Mouse (Mus musculus) gastrocnemius, postnatal 4 days (tissue): ENCODE measurements around the gene Ms4a10. TPM values are rescaled to one million over a fixed set of nuclear protein-coding genes. Genes with fewer than 3 reads are reported as not detected.

Source experiments
- DNase-seq, 2 experiments: peaks; one replicate each; pipeline ENCODE4 v3.0.0; 2021 to 2022; ENCODE audit warnings: low spot score in 2 of 2, mixed read lengths in 2 of 2
- total RNA-seq, 2 experiments: library from RNA; stranded (reverse); gene quantifications; 2 replicates each; pipeline ENCODE4 v1.2.3; 2021

Ms4a10 gene
- total RNA-seq, 2 experiments from 2014 or later, result 0.54 TPM; not detected in 1

DNA sequence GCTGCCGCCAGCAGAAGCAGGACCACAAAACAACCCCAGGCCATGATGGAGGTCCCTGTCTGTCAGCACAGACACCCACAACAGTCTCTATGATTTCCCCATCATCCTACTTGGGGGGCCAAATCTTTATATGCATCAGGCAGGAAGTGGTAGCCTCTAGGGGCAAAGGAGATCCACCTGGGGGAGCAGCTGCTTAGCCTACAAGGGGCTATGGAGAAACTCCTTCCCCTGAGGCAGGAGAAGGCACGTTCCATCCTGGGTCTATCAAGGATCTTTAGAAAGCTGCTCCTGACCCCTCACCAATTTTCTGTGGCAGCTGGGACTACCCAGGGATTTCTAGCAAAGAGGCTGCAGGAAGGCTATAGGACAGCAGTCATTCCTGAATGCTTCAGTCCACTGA, 53.9 kb downstream of the Ms4a10 start, which contains the start of gene Zp1:
Zp1 (minus strand) TSS at position 101 of the 400 bp plus-strand sequence.
- DNase-seq, result no peak

- no peak for DNase-seq
Observed at GRCm38 (mm10) chr19:10918321-10918991, 56.0 kb downstream of the Ms4a10 start.

DNA sequence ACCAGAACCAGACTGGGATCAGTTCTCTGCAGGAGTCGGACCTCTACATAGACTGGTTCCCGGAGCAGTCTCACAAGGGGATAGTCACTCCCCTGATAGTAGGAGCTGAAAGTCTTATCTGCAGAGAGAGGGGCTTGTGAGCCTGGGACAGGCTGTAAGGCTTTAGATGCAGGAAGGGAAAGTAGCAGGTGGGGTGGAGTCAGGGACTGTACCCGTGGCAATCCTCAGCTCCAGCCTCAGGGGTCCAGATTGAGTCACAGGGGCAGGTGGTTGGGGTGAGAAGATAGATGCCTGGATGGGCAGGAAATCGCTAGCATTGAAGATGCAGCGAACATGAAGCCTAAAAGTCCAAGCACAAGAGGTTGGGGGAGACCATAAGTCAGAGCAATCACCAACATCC, 58.0 kb downstream of the Ms4a10 start:
- DNase-seq, result no peak

- DNase-seq, result no peak
Observed at GRCm38 (mm10) chr19:10914870-10915269, 59.6 kb downstream of the Ms4a10 start.

- DNase-seq, result no peak
Observed at GRCm38 (mm10) chr19:10914291-10914690, 60.2 kb downstream of the Ms4a10 start.

Other genes with a start within 250 kb of the Ms4a10 start
- gene Cd5, start 235.7 kb downstream of the Ms4a10 start, total RNA-seq, result under 1 TPM; 0.26 to 0.29 TPM
- gene Cd6, start 144.6 kb downstream of the Ms4a10 start, total RNA-seq, result under 1 TPM; 0.21 to 0.32 TPM
- 1 to 10 TPM; 1.5 TPM for gene Slc15a3, start 134.9 kb downstream of the Ms4a10 start, total RNA-seq
- 10 to 100 TPM; 47.1 to 56.1 TPM for gene Tmem132a, start 104.7 kb downstream of the Ms4a10 start, total RNA-seq
- gene Tmem109, start 92.7 kb downstream of the Ms4a10 start, total RNA-seq, result 100 to 1,000 TPM; 191 to 193 TPM
- 100 to 1,000 TPM; 313 to 325 TPM for gene Prpf19, start 79.4 kb downstream of the Ms4a10 start, total RNA-seq
- gene Zp1, start 54.0 kb downstream of the Ms4a10 start, total RNA-seq, result under 1 TPM in 1 of 2 experiments, not detected in 1; 0.49 TPM
- under 1 TPM; 0.10 to 0.18 TPM for gene Ptgdr2, start 37.5 kb downstream of the Ms4a10 start, total RNA-seq
- gene Ccdc86, start 25.4 kb downstream of the Ms4a10 start, total RNA-seq, result 10 to 100 TPM; 26.6 to 27.7 TPM
- gene Ms4a15, start 18.6 kb upstream of the Ms4a10 start, total RNA-seq, result not detected
- not detected for gene Ms4a18, start 43.4 kb upstream of the Ms4a10 start, total RNA-seq
- under 1 TPM; 0.91 to 0.98 TPM for gene Ms4a8a, start 106.4 kb upstream of the Ms4a10 start, total RNA-seq
- under 1 TPM; 0.39 to 0.44 TPM for gene 1700017D01Rik, start 156.2 kb upstream of the Ms4a10 start, total RNA-seq
- not detected for gene 1700025F22Rik, start 190.7 kb upstream of the Ms4a10 start, total RNA-seq
- gene Ms4a13, start 222.1 kb upstream of the Ms4a10 start, total RNA-seq, result not detected